Mouse (Mus musculus) limb, embryonic 13.5 days (tissue): ENCODE measurements around the gene Nxf1. TPM values are rescaled to one million over a fixed set of nuclear protein-coding genes. Genes with fewer than 3 reads are reported as not detected.

Experiments
- ATAC-seq: fragments of 200-750 bp; cut with Nextera tagmentation; 2 replicates; pipeline ENCODE4 v1.8.0; 2017; ENCODE audit warnings: low read depth, moderate number of reproducible peaks, moderate TSS enrichment; ENCODE audit not compliant: low FRiP score
- H3K27ac ChIP-seq: fragments of 300-500 bp; sonication (generic); 2 replicates; pipeline ENCODE4 v1.5.1; 2015; ENCODE audit warnings: inconsistent platforms, mild to moderate bottlenecking, moderate library complexity
- H3K27me3 ChIP-seq: fragments of 300-500 bp; sonication (generic); 2 replicates; pipeline ENCODE4 v1.6.1; 2015; ENCODE audit warnings: mild to moderate bottlenecking, inconsistent platforms
- H3K36me3 ChIP-seq: fragments of 300-500 bp; sonication (generic); 2 replicates; pipeline ENCODE4 v1.6.1; 2015; ENCODE audit warnings: inconsistent platforms, mild to moderate bottlenecking, moderate library complexity
- H3K4me1 ChIP-seq: fragments of 300-500 bp; sonication (generic); 2 replicates; pipeline ENCODE4 v1.6.1; 2015; ENCODE audit warnings: inconsistent platforms
- H3K4me2 ChIP-seq: fragments of 300-500 bp; sonication (generic); replicated peaks from 2 replicates; pipeline ENCODE4 v1.6.1; 2015; ENCODE audit warnings: inconsistent platforms, mild to moderate bottlenecking, moderate library complexity
- H3K4me3 ChIP-seq: fragments of 300-500 bp; sonication (generic); 2 replicates; pipeline ENCODE4 v1.5.1; 2015; ENCODE audit warnings: moderate library complexity, mild to moderate bottlenecking, inconsistent platforms
- H3K9ac ChIP-seq: fragments of 300-500 bp; sonication (generic); 2 replicates; pipeline ENCODE4 v1.6.1; 2015; ENCODE audit warnings: mild to moderate bottlenecking, inconsistent platforms
- H3K9me3 ChIP-seq: fragments of 300-500 bp; sonication (generic); 2 replicates; pipeline ENCODE4 v1.6.1; 2016; ENCODE audit warnings: inconsistent platforms
- WGBS: fragments of 180-500 bp; shearing (Covaris S2); methylation state at CpG from one replicate; pipeline ENCODE4 v1.1.7; 2015; 5-methylcytosine and 5-hydroxymethylcytosine counted together
- polyA plus RNA-seq: library from polyadenylated mRNA; unstranded; fragments of >200 nt; fragmentation: Nextera tagmentation; extraction: Ambion mirVana; gene quantifications from 2 replicates; pipeline ENCODE4 v1.2.1, GENCODE M21; 2015

The Nxf1 gene
- polyA plus RNA-seq, 1 experiment from 2014 or later, result 217 TPM

DNA sequence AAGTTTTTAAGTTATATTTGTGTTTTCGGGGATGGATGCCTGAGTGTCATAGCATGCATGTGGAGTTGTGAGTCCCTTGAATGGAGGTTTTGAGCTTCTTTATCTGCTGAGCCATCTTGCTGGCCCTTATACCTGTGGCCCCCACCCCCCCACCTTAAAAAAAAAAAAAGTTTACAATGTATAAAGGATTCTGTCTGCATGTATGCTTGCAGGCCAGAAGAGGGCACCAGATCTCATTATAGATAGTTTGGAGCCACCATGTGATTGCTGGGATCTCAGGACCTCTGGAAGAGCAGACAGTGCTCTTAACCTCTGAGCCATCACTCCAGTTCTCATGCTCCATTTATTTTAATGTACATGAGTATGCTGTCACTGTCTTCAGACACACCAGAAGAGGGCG is 9.5 kb upstream of the Nxf1 start:
- Histone ChIP-seq H3K36me3 (peaks cover 96% of the 10 kb centered on the region), H3K4me3 (no peak overlapping the region), H3K9me3 (no peaks in the 10 kb centered on the region), H3K27ac (no peak overlapping the region), H3K4me2 (no peak overlapping the region), H3K4me1 (peaks cover 10% of the 10 kb centered on the region), H3K9ac (no peak overlapping the region), H3K27me3 (no peaks in the 10 kb centered on the region)
- ATAC-seq, result no peak; the same call in 1 of the 2 replicates
- 73% methylated on average over 2 of the region's 2 CpGs for WGBS

DNA sequence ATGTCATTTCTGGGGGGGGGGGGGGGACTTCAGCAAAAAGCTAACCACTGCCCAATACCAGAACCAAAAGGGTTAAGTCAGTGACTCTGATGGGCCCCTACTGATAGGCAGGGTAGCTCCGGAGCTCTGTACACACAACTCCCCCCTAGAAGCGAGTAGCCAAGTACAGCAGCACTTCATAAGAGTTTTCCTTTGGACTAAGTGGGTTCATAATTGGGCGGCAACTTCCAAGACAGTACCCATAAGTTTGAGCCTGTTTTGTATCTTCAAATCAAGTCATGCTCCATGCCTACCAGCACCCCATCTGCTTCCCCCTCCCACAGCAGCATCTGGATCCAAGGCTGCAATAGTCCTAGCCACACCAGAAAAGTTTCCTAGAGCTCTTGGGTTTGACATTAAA is 1.2 kb upstream of the Nxf1 start:
- Histone ChIP-seq H3K4me2 (peak overlapping the region; percentile 86), H3K4me1 (peaks cover 28% of the 10 kb centered on the region), H3K36me3 (peaks cover 51% of the 10 kb centered on the region), H3K9ac (no peak overlapping the region), H3K27ac (0 out of 2 replicates have a peak overlapping the region, but pooled peaks have one; percentile 4), H3K27me3 (no peaks in the 10 kb centered on the region), H3K9me3 (no peaks in the 10 kb centered on the region), H3K4me3 (peak overlapping the region; percentile 98; the same call in 1 of the 2 replicates)
- ATAC-seq, result no peak
- WGBS, result 88% methylated on average over 3 of the region's 3 CpGs

DNA sequence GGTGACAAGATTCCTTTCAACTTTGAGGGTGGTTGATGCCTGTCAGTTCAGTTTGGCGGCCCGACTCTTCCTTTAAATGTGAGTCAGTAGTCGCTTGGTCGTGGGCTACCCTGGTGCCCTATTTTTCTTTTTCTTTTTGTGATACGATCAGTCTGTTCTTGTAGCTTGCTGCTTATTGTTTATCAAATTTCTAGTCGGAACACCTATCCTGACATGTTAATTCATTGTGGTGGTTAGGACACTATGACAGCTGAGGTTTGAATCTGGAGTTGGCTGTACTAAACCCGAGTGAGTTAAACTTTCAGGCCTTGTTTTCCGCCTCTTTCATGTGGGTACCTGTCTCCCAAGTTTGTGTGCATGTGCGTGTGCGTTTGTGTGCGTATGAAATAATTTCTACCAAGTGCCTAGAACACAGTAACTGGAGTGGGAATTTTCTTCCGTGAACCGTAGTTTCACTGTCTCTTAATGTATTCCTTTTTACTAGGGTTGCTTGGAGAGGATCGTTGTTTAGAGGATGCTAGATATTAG is 662 bp downstream of the Nxf1 start:
- H3K4me1 ChIP-seq, result peaks cover 28% of the 10 kb centered on the region

DNA sequence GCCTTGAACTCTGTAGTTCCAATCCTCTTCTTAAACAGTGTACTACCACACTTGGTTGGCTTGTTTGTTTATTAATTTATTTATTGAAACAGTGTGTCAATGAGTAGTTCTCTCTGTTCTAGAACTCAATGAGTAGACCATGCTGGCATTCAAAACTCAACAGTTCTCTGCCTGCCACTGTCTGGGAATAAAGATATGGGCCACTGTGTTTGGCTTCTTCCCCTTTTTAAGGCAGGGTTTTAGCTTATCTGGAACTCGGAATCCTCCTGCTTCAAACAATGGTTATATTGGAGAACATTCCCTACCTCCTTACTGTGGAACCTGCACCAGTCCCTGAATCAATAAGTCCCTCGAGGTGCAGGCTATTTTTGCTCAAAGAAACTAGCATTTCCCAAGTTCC is 2.0 kb downstream of the Nxf1 start:
- H3K4me1 ChIP-seq, result peaks cover 28% of the 10 kb centered on the region
- no peak overlapping the region for H3K9ac ChIP-seq
- no peaks in the 10 kb centered on the region for H3K9me3 ChIP-seq
- H3K36me3 ChIP-seq, result peaks cover 40% of the 10 kb centered on the region
- H3K4me2 ChIP-seq, result peak overlapping the region; percentile 86
- no peaks in the 10 kb centered on the region for H3K27me3 ChIP-seq
- ATAC-seq, result no peak
- H3K4me3 ChIP-seq, result no peak overlapping the region
- H3K27ac ChIP-seq, result no peak overlapping the region
- 85% methylated on average over 2 of the region's 2 CpGs for WGBS

More for the DNA sequence above, 662 bp downstream of the Nxf1 start:
- peak overlapping the region; percentile 95 for H3K9ac ChIP-seq
- H3K27ac ChIP-seq, result peak overlapping the region; percentile 90
- no peaks in the 10 kb centered on the region for H3K27me3 ChIP-seq
- peak overlapping the region; percentile 98 for H3K4me3 ChIP-seq
- no peak for ATAC-seq
- H3K9me3 ChIP-seq, result no peaks in the 10 kb centered on the region
- peak overlapping the region; percentile 86 for H3K4me2 ChIP-seq
- 2% methylated on average over 14 of the region's 14 CpGs for WGBS
- H3K36me3 ChIP-seq, result peaks cover 40% of the 10 kb centered on the region

DNA sequence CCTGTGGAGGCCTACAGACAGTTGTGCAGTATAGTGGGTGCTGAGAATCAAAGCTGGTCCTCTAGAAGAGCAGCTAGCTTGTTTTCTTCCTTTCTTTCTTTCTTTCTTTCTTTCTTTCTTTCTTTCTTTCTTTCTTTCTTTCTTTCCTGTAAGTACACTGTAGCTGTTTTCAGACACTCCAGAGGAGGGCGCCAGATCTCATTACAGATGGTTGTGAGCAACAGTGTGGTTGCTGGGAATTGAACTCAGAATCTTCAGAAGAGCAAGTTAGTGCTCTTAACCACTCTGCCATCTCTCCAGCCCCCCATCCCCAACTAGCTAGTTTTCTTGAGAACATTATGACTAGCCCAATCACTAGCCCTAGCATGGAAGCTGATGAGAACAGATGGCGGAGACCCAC is 3.9 kb downstream of the Nxf1 start:
- no peak overlapping the region for H3K27ac ChIP-seq
- H3K36me3 ChIP-seq, result peaks cover 41% of the 10 kb centered on the region
- H3K27me3 ChIP-seq, result no peaks in the 10 kb centered on the region
- 88% methylated on average over 2 of the region's 2 CpGs for WGBS
- ATAC-seq, result no peak
- peaks cover 19% of the 10 kb centered on the region for H3K4me1 ChIP-seq
- no peak overlapping the region for H3K4me3 ChIP-seq
- H3K9me3 ChIP-seq, result peaks cover 5% of the 10 kb centered on the region; the same call in 1 of the 2 replicates
- H3K4me2 ChIP-seq, result no peak overlapping the region
- no peak overlapping the region for H3K9ac ChIP-seq

DNA sequence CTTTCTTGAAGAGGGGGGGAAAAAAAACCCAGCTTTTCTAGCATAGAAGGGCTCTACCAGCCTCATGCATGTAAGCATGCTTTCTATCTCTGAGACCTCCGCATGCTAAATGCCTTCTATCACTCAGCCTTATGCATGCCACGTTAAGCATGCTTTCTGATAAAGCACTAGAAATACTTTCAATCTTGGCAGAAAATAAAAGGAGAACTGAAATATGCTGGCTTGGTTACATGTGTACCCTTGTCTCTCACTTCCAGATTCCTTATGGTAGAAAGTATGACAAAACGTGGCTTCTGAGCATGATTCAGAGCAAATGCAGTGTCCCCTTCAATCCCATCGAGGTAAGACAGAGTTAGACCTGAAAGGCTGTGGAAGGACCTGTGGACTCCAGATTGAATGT is 6.4 kb downstream of the Nxf1 start:
- Histone ChIP-seq H3K9ac (no peak overlapping the region), H3K27ac (no peak overlapping the region), H3K27me3 (no peaks in the 10 kb centered on the region), H3K9me3 (peaks cover 5% of the 10 kb centered on the region; the same call in 1 of the 2 replicates), H3K4me3 (no peak overlapping the region), H3K36me3 (peaks cover 64% of the 10 kb centered on the region), H3K4me2 (no peak overlapping the region), H3K4me1 (peaks cover 8% of the 10 kb centered on the region)
- no peak for ATAC-seq
- WGBS, result 94% methylated on average over 4 of the region's 4 CpGs

DNA sequence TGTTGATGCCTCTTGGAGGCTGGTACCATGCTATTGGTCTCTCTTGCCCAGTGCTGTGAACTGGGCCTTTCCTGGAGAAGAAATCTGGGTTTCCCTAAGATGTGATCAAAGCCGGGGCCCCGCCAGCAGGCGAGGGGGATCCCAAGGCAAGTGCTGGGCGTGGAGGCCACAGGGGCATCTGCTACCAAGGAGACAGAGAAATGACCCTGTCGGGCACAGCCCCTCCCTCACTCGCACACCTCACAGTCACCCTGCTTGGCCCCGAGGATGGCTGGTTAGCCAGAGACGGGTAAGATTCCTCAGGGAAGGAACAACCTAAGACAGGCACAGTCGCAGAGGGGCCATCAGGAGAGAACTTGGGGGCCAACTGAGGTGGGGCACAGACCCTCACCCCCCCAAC is 8.7 kb downstream of the Nxf1 start:
- Histone ChIP-seq H3K36me3 (peaks cover 86% of the 10 kb centered on the region), H3K27ac (no peak overlapping the region), H3K9ac (no peak overlapping the region), H3K27me3 (no peaks in the 10 kb centered on the region), H3K4me1 (peaks cover 5% of the 10 kb centered on the region; the same call in 1 of the 2 replicates), H3K4me3 (no peak overlapping the region), H3K9me3 (peaks cover 5% of the 10 kb centered on the region; the same call in 1 of the 2 replicates), H3K4me2 (no peak overlapping the region)
- no peak for ATAC-seq
- 94% methylated on average over 9 of the region's 9 CpGs for WGBS

DNA sequence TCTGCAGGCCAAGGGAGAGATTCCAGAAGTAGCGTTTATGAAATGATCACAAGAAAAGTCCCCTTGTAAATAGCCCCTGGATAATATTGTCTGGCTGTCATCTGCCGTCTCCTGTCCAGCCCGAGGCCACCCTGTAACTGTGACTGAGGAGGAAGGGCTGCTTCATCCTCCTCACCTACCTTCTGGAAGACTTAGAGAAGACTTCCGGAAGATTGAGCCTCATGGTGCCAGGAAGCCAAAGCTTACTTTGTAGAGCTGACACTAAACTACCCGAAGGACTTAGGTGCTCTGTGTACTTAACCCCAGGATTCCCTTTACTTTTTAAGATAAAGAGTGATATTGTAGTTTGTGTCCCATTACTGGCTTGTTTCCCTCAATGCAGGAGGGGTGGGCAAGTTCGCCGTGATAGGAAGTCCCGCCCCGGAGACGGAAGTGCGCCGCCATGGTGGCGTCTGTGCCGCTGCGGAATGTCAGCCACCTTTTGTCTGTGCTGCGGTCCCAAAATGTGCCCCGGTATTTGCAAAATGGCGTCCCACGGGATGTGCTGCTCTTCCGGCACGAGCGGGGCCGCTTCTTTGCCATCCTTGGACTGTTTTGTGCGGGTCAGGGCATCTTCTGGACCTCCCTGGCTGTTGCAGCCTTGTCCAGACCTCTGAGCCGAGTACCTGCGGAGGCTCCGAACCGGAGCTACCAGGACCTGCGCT is 13.8 kb downstream of the Nxf1 start, which contains the start of gene Tmem223:
Gene Tmem223 (plus strand): TSS at position 430 of the 704 bp plus-strand sequence.
- Histone ChIP-seq H3K36me3 (peaks cover 68% of the 10 kb centered on the region), H3K27ac (peak within 1 kb of the TSS; percentile 89), H3K27me3 (no peaks in the 10 kb centered on the region), H3K4me2 (peak within 1 kb of the TSS; percentile 77), H3K4me3 (peak within 1 kb of the TSS; percentile 78), H3K9ac (peak within 1 kb of the TSS; percentile 95), H3K4me1 (peaks cover 31% of the 10 kb centered on the region), H3K9me3 (0 out of 2 replicates have a peak, but pooled peaks cover under 1% of the 10 kb centered on the region)
- no peak; the same call in 1 of the 2 replicates for ATAC-seq
- WGBS, result 21% methylated on average over 29 of the region's 29 CpGs

DNA sequence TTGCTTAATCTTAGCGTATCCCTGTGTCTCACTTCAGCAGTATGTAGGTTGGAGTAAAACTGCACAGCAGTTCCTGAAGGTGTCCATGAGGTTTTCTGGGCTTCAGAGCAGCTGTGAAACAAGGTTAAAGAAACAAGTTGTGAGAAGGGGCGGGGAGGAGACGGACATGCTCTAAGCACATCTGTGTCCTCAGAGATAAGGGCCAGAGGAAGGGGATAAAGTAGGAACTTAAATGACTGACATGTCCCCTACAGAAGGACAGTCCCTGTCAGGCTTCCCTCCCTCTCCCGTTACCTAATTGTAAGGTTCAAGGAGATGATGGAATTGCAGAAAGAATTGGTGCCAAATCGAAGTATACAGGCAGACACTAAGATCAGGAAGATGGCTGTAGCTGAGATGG is 16.1 kb downstream of the Nxf1 start:
- Histone ChIP-seq H3K4me1 (peaks cover 33% of the 10 kb centered on the region), H3K4me2 (peak overlapping the region; percentile 95), H3K9ac (peak overlapping the region; percentile 93), H3K9me3 (no peaks in the 10 kb centered on the region), H3K4me3 (peak overlapping the region; percentile 76), H3K27me3 (no peaks in the 10 kb centered on the region), H3K27ac (peak overlapping the region; percentile 98; the same call in 1 of the 2 replicates), H3K36me3 (peaks cover 50% of the 10 kb centered on the region)
- no peak for ATAC-seq
- 86% methylated on average over 5 of the region's 5 CpGs for WGBS

DNA sequence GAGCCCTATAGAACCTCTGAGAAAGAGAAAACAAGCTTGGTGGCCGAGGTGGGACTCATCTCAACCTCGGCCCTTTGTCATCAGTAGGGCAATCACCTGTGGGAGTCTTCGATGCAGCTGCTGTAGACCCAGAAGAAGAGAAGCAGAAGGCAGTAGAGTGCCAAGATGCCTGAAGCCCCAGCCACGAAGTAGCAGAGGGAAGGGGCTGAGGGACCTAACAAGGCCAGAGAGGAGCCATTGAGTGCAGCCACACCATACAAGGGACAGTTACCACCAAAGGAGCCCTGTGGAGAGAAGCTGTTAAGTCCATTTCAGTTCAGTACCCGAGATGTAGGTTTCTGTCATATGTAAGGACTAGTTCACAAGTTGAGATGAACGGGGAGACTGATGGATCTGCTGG is 16.5 kb downstream of the Nxf1 start:
- Histone ChIP-seq H3K36me3 (peaks cover 50% of the 10 kb centered on the region), H3K4me1 (peaks cover 33% of the 10 kb centered on the region), H3K27me3 (no peaks in the 10 kb centered on the region), H3K9ac (peak overlapping the region; percentile 93), H3K27ac (peak overlapping the region; percentile 98; the same call in 1 of the 2 replicates), H3K4me3 (peak overlapping the region; percentile 76), H3K9me3 (no peaks in the 10 kb centered on the region), H3K4me2 (peak overlapping the region; percentile 95)
- ATAC-seq, result no peak
- 55% methylated on average over 6 of the region's 6 CpGs for WGBS

DNA sequence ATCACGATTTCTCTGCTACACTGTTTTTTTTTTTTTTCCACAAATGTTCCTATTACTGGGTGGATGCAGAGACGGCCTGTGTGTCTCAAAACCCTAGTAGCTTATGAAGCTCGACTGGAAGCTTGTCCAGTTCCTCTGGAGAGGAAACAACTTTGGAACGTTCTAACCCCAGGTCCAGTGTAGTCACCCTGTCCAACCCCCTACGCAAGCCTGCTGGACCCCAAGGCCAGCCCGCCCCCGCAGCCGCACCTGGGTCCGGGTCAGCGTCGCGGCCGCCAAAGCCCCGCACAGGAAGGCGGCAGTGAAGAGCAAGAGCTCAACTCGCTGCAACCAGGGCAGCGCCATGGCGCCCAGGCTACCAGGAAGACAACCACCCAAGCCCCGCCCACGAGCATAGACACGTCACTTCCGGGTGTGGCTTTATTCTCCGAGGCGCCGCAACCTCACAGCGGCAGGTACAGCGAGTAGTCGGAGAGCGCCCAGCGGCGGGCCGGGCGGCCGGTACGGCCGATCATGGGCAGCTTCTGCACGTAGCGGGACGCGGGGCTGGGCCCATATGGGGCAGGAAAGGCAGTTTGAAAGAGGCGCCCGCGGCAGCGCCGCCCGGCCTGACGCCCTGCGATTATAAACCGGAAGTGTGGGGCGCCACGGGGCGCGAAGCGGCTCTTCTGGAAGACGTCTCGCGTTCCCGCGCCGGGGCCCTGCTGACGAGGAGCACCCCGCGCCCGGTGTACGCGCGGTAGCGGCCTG is 17.4 kb downstream of the Nxf1 start, which contains the start of gene Tmem179b:
Gene Tmem179b (minus strand): TSS at position 382 of the 750 bp plus-strand sequence.
- H3K9me3 ChIP-seq, result no peaks in the 10 kb centered on the region
- H3K4me3 ChIP-seq, result peak within 1 kb of the TSS; percentile 76
- no peaks in the 10 kb centered on the region for H3K27me3 ChIP-seq
- peak within 1 kb of the TSS; percentile 95 for H3K4me2 ChIP-seq
- H3K4me1 ChIP-seq, result peaks cover 33% of the 10 kb centered on the region
- H3K9ac ChIP-seq, result peak within 1 kb of the TSS; percentile 93
- peaks cover 48% of the 10 kb centered on the region for H3K36me3 ChIP-seq
- peak within 1 kb of the TSS; percentile 98 for H3K27ac ChIP-seq
- WGBS, result under 1% methylated on average over 68 of the region's 68 CpGs
- ATAC-seq, result peak; percentile 94

DNA sequence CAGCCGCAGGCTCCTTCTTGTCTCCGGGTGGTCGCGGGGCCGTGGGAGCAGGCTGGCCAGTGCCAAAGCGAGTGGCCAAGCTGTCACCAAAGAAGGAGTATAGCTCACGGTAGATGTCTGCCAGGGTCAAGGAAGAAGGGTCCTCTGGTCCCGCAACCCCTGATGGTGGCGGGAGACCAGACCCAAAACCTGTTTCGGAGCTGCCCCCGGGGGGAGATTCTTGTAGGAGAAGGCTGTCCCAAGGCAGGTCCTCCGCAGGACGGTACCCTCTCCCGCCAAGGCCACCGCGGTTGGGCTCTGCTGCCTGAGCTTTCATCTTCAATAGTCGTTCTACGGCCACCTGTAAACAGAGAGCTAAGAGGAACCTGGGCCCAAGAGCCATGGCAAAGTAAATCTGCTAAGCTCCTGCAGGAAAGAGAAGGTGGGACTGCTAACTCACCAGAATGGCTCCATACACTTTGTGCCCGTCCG is 18.1 kb downstream of the Nxf1 start:
- WGBS, result 5% methylated on average over 20 of the region's 20 CpGs
- peaks cover 33% of the 10 kb centered on the region for H3K4me1 ChIP-seq
- no peaks in the 10 kb centered on the region for H3K27me3 ChIP-seq
- H3K27ac ChIP-seq, result peak overlapping the region; percentile 98
- H3K36me3 ChIP-seq, result peaks cover 45% of the 10 kb centered on the region
- H3K9me3 ChIP-seq, result no peaks in the 10 kb centered on the region
- H3K4me2 ChIP-seq, result peak overlapping the region; percentile 95
- peak overlapping the region; percentile 93 for H3K9ac ChIP-seq
- no peak; the same call in 1 of the 2 replicates for ATAC-seq
- H3K4me3 ChIP-seq, result peak overlapping the region; percentile 76
